Mouse (Mus musculus) adrenal gland, adult (tissue): ENCODE measurements around the gene Nfib.

Experiments used
- DNase-seq, 2 experiments: peaks; one replicate each; pipeline ENCODE4 v3.0.0; 2022 to 2023; ENCODE audit warnings: low spot score in 1 of 2; ENCODE audit not compliant: inconsistent age in 2 of 2

The Nfib gene

GRCm38 (mm10) chr4:82516211-82516795 is 189.2 kb downstream of the Nfib start:
- DNase-seq = peak in 1 of 2 experiments; percentile 18

- no peak for DNase-seq
These were observed 190.6 kb downstream of the Nfib start for GRCm38 (mm10) chr4:82514921-82515320.

- peak in 1 of 2 experiments; percentile 40 for DNase-seq
These were observed 191.2 kb downstream of the Nfib start for GRCm38 (mm10) chr4:82514373-82514772.

- DNase-seq = no peak
These were observed 192.2 kb downstream of the Nfib start for GRCm38 (mm10) chr4:82513426-82513750.

- DNase-seq = peak; percentile 99
These were observed 192.7 kb downstream of the Nfib start for GRCm38 (mm10) chr4:82512743-82513425.

GRCm38 (mm10) chr4:82512335-82512734 is 193.2 kb downstream of the Nfib start:
- DNase-seq = peak; percentile 32 to 81

GRCm38 (mm10) chr4:82511524-82511923 is 194.0 kb downstream of the Nfib start:
- peak in 1 of 2 experiments; percentile 63 for DNase-seq

GRCm38 (mm10) chr4:82511001-82511513 is 194.5 kb downstream of the Nfib start:
- DNase-seq = peak; percentile 42 to 90

GRCm38 (mm10) chr4:82509771-82510170 is 195.8 kb downstream of the Nfib start:
- peak in 1 of 2 experiments; percentile 79 for DNase-seq

GRCm38 (mm10) chr4:82509166-82509767 is 196.3 kb downstream of the Nfib start:
- DNase-seq = peak in 1 of 2 experiments; percentile 75

GRCm38 (mm10) chr4:82508281-82508687 is 197.3 kb downstream of the Nfib start:
- DNase-seq = peak; percentile 56 to 87

GRCm38 (mm10) chr4:82507541-82508280 is 197.8 kb downstream of the Nfib start:
- DNase-seq = peak; percentile 71 to 91

GRCm38 (mm10) chr4:82506731-82507331 is 198.7 kb downstream of the Nfib start:
- DNase-seq = peak in 1 of 2 experiments; percentile 94

GRCm38 (mm10) chr4:82506081-82506730 is 199.3 kb downstream of the Nfib start:
- peak; percentile 96 to 97 for DNase-seq

- peak; percentile 88 to 94 for DNase-seq
These were observed 200.2 kb downstream of the Nfib start for GRCm38 (mm10) chr4:82505121-82506031.

GRCm38 (mm10) chr4:82504284-82505120 is 201.0 kb downstream of the Nfib start:
- DNase-seq = peak; percentile 62 to 94

- no peak for DNase-seq
These were observed 201.6 kb downstream of the Nfib start for GRCm38 (mm10) chr4:82504015-82504283.

GRCm38 (mm10) chr4:82503274-82504014 is 202.1 kb downstream of the Nfib start:
- DNase-seq = peak in 1 of 2 experiments; percentile 64
